Mouse (Mus musculus): Measurements from ENCODE around the gene Ccdc27. TPM values are rescaled to one million over a fixed set of nuclear protein-coding genes. Genes with fewer than 3 reads are reported as not detected.

Ccdc27 gene
- polyA plus RNA-seq (2017; shearing (Covaris generic)) = not detected

DNA sequence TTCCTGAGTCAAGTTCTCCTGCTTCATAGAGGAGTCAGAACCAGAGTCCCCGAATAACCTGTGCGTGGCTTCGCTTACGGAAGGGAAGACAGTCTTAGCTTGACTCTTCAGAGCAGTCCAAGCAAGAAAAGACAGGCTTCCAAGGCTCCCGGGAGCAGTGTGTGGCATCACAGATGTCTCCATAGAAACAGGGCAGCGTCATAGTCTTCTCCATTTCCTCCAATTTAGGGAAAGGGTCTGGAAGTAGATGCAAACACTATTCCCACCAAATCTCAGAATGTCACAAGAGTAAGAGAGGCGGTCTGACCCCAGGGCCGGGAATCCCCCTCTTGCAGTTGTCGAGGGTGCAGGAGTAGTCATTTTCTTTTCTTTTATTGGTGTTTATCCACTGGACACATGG lies at the start of gene Ccdc27:
Gene Ccdc27, minus strand, starts transcription at position 101 of the 400 bp plus-strand sequence.
- no peak for ATAC-seq

DNA sequence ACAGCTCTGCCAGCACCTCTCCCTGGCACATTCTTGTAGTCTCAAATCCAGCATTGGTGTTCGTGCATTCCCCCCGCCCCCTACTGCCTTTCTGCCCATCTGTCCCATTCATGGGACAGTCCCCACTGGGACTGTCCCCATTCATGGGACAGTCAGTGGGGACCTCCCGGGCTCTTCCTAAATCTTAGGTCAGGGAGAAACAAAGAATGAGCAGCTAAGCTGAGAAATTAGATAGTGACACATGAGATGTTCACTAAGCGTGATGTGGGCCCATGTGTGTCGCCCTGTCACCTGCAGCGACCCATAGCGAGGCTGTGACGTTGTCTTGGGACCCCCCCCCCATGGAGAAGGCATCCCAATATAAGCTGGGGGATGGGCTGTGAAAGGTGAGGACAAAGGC lies 48.9 kb upstream of the Ccdc27 start:
- ATAC-seq = no peak

DNA sequence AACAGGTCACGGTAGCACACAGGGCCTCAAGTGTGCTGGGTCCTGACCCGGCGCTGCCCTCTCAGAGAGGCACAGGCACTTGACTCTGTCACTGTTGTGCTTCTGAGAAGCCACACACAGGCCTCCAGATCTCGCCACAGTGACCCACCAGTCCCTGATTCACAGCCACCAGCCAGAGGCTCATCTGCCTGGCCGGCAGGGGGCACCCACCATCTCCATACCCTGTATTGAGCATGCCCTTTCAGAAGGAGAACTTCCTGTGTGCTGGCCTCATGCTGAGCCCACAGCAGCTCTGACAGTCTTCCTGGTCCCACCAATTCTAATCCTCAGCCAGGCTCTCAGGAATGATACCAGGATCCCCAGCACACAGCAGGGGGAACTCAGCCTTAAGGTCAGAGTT lies 46.7 kb upstream of the Ccdc27 start:
- ATAC-seq = no peak

DNA sequence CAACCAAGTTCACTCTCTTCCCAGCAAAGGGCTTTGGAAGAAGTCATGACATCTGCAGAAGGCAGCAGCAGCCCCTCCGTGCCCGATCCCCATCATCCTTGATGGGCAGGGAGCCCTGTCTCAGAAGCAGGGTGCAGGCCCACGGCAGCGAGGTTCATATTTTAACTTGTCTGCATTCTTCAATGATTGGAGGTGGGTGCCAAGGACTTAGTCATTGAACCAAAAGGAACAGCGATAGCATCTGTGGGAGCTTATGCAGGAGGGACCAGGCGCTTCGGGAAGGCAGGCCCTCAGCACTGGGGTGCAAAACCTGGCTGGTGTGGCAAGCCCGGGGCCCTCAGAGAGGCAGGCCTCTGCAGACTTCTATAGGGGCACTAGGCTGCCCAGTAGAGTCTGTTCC lies 44.0 kb upstream of the Ccdc27 start:
- ATAC-seq = no peak

DNA sequence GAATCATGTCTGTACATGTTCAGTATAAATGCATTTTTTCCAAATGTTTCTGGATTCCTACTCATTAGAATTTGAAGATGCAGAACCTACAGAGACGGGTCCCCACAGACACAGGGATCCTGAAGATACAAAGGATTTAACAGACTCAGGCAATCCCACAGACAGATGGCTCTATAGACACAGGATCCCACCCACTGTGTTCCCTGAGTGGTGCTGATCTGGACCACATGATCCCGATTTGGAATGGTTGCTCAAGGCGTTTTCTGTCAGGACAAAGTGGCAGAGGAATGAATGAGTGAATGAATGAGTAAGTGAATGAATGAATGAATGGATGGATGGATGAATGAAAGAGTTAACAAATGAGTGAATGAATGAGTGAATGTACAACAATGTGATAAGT lies 43.4 kb upstream of the Ccdc27 start:
- ATAC-seq = no peak

DNA sequence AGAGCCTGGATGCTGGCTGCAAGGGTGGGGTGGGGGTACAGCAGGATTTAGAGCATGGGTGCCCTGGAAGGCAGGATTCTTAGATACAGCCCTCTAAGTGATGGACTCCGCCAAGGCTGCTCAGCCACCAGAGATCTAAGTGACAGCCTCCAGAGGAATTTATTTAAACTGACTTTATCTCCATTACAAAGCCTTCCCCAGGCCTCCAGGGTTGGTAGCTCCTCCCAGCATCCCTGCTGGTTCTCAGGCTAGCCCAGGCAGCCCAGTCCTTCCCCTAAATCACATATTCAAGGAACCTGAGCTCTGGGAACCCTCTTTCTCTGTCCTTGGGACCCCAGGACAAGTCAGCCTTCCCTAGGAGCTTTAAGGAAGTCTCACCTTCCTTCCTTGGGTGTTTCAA lies 39.5 kb upstream of the Ccdc27 start:
- ATAC-seq = no peak

DNA sequence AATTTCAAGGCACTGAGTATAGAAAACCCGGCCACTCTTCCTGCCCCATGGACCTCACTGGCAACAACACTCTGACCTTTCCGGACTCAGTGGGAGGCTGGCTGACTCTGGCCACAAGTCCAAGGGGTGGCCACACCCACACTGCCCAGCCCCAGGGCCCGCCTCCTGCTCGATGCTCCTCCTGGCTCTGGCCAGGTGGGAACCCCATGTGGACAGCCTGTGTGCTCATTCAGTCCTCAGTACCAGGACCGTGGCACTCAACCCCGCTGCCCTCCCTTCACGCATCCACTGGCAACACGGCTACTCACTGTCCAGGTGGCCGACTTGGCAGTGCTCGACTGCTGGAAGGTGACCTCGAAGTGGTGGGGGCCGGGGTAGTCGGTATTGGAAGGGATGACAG lies 38.5 kb upstream of the Ccdc27 start:
- no peak for ATAC-seq

DNA sequence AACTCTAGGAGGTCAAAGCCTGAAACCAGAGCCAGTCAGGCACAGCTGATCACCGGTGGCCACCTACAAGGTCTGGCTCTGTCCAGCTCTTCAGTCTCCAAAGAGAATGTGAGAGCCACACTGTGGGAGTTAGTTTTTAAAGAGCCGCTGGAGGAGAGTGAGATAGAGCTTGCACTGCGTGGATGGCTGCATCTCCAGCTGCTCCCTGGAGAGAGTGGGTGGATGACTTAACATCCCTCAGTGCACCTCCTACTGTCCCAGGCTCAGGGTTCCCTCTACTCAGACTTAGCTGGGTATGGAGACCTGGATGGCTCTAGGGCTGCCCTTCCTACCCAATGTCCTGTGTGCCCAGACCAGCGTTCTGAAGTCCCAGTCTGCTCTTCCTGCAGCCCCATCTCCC lies 37.7 kb upstream of the Ccdc27 start:
- ATAC-seq = no peak

DNA sequence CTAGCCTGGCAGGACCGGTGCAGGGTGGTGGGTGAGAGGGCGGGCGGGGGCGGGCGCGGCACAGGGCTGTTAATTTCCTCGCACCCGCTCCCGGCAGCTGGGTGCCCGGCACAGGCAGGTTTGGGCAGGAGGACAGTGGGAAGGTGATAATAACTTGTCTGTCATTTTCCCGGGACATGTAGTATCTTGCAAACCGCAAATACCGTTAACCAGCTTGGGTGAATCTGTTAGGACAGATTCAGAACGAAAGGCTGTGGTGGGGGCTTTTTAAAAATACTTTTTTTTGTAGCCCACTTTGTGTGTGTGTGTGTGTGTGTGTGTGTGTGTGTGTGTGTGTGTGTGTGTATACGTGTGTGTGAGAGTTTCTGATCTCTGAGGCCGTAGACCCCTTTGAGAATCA lies 29.5 kb upstream of the Ccdc27 start:
- ATAC-seq = no peak

DNA sequence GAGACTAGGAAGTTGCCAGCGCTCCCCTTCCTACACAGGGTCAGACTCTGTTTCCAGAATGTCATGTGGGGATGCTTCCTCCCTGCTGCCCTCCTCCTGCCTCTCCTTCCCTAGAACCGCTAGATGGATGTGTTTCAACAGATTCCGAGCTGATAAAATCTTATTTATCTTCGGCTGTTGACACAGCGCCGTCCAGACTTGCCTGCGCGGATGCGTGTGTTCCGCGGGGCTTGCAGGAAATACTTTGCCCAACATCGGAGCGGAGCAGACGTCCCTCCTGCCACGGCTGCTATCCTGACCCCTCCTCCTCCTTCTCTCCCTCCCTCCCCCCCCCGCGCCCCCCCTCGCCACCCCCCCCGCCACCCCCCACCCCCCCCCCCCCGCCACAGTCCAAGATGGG lies 29.0 kb upstream of the Ccdc27 start:
- ATAC-seq = no peak

DNA sequence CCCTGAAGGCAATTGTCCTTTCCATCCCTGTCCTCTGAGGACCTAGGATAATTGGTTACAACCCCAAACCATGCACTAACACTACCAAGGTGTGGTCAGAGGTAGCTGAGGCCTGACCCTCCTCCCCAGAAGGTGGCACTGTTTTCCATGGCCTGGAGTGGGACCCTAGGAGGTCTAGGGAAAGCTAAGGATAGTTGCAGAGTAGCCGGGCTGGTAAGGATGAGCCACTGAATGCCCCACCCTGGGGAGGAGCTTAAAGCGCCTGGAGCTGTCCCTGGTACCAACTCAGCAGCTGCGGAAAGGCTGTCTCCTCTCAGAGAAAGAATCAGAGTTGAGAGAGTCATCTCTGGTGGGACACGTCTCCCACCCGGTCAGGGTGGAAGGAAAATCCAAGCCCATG lies 28.4 kb upstream of the Ccdc27 start:
- no peak for ATAC-seq

DNA sequence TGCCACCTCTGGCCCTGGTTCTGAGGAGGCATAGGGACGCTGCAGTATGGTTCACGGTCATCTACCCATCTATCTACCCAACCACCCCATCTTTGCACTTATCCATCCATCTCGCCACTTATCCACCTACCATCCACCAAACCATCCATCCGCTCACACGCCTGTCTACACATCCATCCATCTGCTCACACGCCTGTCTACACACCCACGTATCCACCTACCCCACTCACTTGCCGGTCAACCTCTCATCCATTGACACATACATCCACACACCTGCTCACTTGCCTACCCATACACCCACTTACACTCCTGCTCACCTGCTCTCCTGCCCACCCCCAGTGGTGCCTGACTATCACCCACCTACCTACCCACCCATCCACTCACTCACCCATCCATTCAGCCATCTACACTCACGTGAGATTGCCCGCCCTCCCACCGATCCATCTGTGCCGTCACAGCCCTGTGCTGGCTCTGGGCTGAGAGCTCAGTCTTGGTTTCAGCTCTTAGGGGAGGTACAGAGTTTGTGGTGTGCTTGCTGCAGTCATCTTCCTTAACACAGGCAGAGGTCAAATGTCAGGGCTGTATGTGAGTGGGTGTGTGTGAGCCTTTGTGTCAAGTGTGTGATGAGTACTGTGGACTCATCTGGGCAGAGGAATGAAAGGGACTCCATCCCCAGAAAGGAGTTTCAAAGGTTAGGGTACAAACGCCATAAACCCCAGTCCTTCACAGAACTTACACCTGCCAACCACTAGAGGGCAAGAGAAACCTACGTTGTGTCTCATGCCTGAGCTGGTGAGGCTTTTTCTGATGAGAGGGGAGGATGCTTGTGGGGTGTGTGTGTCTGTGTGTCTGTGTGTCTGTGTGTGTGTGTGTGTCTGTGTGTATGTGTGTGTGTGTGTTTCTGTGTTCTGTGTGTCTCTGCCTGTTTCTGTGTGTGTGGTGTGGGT lies 22.6 kb upstream of the Ccdc27 start:
- ATAC-seq = no peak

DNA sequence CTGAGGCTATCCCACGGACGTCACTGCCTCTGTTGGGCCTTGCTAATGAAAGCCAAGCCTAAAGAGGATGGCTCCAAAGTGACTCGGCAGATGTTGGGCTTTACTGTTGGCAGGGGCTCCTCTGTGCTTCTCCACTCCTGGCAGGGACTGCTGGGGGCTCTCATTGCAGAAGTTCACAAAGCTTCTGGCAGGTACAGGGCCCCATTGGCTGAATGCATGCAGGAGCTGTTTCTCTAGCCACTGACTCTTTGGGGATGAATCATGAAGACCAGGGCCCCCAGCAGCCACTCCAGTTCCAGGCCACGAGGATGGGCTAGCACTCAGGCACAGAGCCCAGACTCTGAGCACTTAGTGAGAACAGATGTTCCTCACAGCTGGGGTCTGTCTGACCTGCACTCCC lies 15.2 kb upstream of the Ccdc27 start:
- no peak for ATAC-seq

DNA sequence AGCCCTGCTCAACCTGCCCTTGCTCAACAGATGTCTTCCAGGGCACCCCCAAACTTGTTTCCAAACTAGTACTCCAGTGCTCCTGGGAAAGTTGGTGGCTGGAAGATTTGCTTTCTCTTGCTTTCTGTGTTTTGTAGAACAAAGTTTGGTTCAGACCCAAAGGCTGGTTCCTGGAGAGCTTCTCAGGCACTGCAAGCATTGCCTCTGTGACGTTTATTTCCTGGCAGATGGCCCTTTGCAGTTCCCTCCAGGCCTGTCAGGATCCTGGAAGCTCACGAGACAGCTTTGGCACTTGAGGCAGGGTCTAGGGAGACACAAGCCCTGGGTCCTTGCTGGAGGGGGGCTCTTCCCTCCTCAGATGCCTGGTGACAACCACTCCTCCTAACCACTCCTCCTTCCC lies 14.2 kb upstream of the Ccdc27 start:
- ATAC-seq = no peak

DNA sequence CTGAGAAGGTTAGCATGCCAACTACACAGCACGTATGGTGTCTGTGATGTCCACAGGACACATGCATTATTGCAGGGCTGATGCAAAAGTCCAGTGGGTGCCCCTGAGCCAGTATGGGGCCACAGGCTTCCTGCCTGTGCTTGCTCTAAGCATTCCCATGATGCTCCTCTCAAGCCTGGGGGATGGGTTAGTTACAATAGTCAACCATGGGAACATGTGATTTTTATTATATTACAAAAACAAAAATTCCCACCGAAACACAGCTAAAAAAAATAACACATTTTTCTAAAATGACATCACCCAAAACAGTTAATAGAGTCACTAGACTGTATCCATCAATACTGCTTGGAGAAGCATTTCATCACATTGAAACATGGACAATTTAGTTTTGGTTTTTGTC lies 13.6 kb upstream of the Ccdc27 start:
- no peak for ATAC-seq

DNA sequence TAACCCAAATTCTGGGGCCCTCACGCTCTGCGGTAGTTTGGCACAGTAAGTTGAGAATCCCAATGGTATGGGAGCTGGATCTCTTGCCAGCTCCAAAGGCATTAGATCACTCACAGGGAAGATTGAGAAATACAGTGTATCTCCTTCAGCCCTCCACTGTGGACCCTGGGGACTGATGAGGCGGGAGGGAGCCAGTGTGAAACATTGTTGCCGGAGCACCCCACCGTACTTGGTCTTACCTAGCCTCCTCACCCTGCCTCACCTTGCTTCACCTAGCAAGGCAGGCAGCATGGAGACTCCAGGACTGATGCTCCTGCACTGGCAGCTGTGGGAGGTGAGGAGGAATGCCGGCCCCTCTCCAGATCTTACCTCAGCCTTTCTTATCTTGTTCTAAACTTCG lies 13.0 kb upstream of the Ccdc27 start:
- ATAC-seq = no peak

DNA sequence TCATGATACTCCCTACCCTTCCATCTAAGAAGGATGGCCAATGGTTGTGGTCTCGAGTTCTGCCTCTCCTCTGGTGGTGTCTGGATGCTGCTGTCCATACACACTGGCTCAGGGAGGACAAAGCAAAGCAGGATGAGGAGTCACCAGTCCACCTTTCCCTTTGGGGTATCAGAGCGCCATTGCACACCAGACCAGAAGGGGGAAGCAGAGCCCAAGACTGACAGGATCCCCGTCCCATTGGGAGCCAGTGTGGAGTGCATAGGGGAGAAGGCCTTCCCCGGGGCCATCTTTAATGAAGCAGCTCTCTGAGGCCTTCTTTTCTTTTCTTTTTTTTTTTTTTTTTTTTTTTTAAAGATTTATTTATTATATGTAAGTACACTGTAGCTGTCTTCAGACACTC lies 10.6 kb upstream of the Ccdc27 start:
- no peak for ATAC-seq

DNA sequence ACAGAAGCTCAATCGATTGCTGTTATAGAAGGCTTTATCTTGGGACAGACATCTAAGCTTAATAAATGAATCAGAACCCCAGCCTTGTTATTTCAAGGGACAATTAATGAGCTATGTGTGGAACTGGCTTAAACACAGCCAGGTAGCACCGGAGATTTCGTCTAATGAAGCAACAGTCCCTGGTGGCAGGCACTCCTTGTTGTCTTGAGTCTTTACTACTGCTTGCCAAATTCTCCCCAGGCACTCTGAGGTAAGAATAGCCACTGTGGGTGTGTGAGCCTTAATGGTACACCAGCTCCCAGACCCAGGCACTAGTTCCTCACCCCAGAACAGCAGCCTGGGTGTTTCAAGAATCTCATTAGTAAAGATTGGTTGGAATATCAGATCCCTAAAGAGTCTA lies 8.9 kb upstream of the Ccdc27 start:
- no peak for ATAC-seq

DNA sequence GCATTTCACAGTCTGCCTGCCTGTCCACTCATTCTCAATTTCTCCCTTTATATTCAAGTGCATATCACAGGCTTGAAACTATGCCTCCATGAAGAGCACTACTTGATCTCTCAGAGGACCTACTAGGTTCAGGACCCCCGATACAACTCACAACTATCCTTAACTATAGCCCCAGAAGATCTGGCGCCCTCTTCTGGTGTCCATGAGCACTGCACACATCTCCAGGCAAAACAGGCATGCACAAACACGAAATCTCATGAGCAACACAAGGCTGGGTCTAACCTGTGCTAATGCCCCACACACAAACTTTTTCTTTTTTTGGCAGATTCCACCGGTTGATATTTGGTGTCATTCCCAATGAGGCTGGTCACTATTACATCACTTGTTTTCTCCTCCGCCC lies 3.4 kb upstream of the Ccdc27 start:
- no peak for ATAC-seq

DNA sequence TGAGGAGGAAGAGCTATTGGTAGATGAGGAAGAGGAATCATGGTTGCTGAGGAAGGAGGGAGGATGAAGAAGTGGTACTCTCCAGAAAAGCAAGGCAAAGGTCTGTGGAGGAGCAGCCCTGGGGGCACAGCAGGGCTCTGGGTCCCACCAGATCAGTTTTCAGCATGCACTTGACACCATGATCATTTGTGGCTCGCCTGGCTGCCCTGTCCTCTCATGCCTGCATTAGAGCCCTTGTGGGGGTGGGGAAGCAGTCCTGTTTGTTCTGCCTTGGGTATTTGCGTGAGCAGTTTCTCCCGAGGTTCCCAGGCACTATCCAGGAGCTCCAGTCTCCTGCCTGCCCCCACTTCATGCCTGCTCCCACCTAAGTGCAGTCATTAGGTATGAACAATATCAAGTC lies 5.4 kb downstream of the Ccdc27 start:
- ATAC-seq = no peak

DNA sequence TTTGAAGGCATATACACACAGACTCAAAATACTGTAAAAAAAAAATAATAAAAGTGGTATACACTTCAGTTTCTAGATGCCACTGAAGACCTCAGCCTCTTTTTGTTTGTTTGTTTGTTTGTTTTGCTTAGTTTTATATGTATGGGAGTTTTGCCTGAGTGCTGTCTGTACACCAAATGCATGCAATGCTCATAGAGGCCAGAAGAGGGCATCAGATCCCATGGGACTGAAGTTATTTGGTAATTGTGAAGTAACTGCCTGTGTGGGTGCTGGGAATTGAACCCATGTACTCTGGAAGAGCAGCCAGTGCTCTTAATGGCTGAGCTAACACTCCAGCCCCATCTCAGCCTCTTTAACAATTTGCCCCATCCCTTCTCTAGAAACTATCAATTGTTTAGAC lies 13.8 kb downstream of the Ccdc27 start:
- no peak for ATAC-seq

DNA sequence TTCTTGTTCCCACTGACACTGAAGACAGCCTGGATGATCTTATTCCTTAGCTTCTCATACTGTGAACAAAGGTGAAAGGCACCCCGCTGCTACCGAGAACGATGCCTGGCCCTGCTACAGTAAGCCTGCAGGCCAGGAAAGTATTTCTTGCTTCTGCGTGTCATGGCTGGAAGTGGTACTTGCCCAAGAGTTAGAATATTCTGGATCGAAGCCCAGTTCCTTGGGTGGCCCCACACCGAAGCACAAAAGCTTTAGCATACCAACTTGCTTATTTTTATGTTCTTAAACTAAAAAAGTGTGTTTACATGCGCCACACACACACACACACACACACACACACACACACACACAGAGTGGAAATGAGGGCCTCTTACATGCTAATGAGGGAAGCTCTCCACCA lies 14.4 kb downstream of the Ccdc27 start:
- ATAC-seq = no peak

DNA sequence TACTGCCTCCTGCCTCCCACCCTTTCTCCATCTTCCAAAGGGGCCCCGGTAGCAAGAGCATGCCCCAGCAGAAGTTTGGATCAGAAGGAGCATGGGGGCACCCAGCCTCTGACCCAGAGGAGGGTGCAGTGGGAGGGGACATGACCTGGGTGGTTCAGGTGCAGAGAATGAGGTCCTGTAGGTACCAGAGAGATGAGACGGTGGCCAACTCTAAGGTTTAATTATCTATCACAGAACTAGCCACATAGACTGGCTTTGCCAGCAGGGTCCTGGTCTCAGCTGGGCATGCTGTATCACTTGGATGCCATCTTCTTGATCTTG lies 16.1 kb downstream of the Ccdc27 start:
- ATAC-seq = no peak

DNA sequence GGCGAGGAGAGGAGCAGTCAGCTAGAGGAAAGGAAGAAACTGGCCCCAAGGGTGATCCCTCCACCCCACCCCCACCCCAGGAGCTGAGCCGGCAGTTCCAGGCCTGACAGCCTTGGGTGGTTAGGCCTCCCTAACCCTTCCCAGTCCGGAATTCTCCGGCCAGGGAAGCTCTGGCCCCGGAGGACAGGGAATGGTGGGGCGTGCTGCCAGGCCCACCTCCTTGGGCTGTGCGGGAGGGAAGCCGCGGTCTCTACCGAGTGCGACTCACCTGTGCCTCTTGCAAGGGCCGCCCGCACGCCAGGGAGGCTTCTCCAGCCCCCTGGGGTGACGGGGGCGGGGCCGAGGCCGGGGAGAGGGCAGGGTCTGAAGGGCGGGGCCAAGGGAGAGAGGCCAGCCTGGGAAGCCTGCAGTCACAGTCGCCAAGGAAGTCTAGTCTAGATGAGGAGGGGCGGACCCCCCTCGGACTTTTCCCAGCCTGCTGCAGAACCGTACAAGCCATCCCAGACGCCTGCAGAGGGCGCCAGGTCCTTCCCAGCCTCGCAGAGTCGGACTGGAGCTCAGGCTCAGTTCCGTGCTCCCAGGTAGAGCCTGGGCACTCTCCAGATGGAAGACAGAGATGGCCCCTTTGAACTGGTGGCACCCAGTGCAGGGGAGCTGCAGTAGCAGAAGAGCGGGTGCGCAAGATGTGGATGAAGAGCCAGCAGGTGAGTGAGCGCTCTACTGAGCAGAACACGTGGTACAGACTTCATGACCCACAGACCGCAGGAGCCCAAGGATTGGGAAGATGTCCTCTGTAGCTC lies 16.6 kb downstream of the Ccdc27 start, which contains the start of gene Smim1:
Gene Smim1, minus strand, starts transcription at position 590 of the 800 bp plus-strand sequence.
- no peak for ATAC-seq

Measured in CD4-positive, CD25-positive, alpha-beta regulatory T cell, adult 4 months (primary cell).